Mouse (Mus musculus) cortical plate, adult 2 months (tissue): ENCODE results near the gene Naaladl2. TPM values are rescaled to one million over a fixed set of nuclear protein-coding genes. Genes with fewer than 3 reads are reported as not detected.

Source experiments
- H3K27ac ChIP-seq: fragments of 200-500 bp; 2 replicates; pipeline ENCODE4 v1.5.1; 2012; ENCODE audit warnings: low read length, control low read depth, inconsistent platforms; ENCODE audit not compliant: insufficient read depth
- H3K4me1 ChIP-seq: fragments of 200-500 bp; 2 replicates; pipeline ENCODE4 v1.6.1; 2011; ENCODE audit warnings: low read length; ENCODE audit not compliant: control insufficient read depth, insufficient read depth
- H3K4me3 ChIP-seq: fragments of 200-500 bp; 2 replicates; pipeline ENCODE4 v1.5.1; 2011; ENCODE audit warnings: mild to moderate bottlenecking, low read length, control low read depth; ENCODE audit not compliant: insufficient read depth
- CTCF ChIP-seq: fragments of 200-500 bp; IDR thresholded peaks from 2 replicates; pipeline ENCODE4 v1.5.1; 2011; ENCODE audit warnings: mild to moderate bottlenecking, control low read depth, low read length; ENCODE audit not compliant: insufficient read depth; ENCODE audit errors: extremely low read depth
- POLR2A ChIP-seq: fragments of 200-500 bp; IDR thresholded peaks from 2 replicates; pipeline ENCODE4 v1.6.1; 2011; ENCODE audit warnings: mild to moderate bottlenecking, low read length, control low read depth; ENCODE audit not compliant: insufficient read depth; ENCODE audit errors: extremely low read depth
- polyA plus RNA-seq: library from polyadenylated mRNA; depleted of rRNA; stranded (reverse); fragments of >200 nt; gene quantifications from 2 replicates; pipeline ENCODE4 v1.2.3, GENCODE M21; 2012

Gene Naaladl2
- polyA plus RNA-seq, 1 experiment: 1.0 TPM

DNA sequence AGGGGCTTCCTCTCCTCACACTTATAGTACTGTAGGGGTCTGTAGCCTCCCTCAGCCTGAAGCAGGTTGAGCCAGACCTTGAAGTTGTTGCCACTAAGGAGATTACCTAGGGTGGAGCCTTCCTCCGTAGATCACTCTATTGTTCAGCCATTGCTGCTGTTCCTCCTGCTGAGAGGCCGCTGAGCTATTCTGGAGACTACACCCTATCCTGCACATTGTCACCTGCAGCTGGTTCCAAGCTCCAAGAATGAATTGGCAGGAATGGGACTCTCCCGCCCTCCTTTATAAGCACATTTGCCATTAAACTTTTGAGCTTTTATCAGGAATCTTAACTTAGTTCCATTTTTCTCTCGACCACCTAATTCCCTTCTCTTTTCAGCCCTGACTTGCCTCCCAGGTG, 1064.3 kb downstream of the Naaladl2 start:
- Histone ChIP-seq H3K4me3 (no peak overlapping the region), H3K4me1 (no peaks in the 10 kb centered on the region), H3K27ac (no peak overlapping the region)
- no peak for TF ChIP-seq POLR2A
- no peak for TF ChIP-seq CTCF

DNA sequence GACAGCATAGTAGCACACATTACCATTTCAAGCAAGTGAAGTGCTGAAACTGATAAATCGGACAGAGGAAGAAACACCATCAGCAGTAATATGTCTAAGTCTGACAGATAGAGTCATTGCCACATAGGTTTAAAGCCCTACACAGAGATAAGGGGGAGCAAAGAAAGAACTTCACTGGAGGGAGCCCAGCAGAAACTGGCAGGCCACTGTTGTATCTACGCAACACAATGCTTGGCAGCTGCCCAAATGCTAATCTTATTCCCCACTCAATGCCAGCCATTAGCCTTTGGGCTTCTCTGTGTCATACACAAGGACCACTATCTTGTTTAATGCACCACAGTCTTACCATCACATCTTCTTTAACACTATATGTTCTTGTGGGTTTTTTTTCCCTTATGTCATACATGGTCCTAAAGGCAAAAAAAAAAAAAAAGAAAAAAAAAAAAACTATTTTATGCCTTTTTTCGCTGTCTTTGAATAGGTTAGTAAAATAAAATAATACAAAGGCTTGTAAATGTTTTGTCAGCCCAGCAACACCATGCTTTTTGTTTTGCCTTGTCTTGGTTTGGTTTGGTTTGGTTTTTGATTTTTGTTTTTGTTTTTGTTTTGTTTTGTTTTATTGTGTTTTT, 1072.8 kb downstream of the Naaladl2 start:
- H3K27ac ChIP-seq: no peak overlapping the region
- H3K4me1 ChIP-seq: no peaks in the 10 kb centered on the region
- TF ChIP-seq POLR2A: no peak
- no peak overlapping the region for H3K4me3 ChIP-seq

DNA sequence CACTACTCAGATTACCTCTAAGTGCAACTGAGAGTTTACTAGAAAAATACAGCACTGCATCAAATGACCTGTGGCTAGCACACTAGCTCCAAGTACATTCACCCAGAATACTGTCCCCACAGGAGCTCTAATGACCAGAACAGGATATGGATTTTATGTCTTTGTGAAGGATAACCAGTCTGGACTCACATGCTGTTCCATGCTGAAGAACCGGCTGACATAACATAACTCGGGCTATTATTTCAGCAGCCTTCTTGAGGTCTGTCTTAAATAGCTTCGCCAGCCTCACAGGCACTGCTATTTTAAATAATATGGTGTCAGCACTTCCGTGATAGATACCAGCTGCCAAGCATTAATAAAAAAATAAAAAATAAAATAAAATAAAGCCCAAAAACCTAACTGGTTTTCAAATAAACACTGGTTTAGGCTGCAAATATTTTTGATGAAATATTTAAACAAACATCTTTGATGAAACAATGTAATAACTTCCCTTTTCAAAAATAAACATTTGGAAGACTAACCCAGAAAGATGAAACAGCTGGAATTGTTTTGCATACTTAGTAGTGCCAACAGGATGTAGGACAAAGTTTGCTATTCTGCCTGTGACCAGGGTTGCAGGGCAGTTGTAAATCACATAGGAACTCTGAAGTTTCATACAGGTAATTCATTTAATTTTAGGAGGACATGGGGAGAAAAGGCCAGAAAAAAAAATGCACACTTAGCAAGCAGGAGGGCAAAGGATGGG, 1073.5 kb downstream of the Naaladl2 start:
- Histone ChIP-seq H3K27ac (no peak overlapping the region), H3K4me3 (no peak overlapping the region), H3K4me1 (no peaks in the 10 kb centered on the region)
- TF ChIP-seq CTCF (no peak), POLR2A (no peak)

DNA sequence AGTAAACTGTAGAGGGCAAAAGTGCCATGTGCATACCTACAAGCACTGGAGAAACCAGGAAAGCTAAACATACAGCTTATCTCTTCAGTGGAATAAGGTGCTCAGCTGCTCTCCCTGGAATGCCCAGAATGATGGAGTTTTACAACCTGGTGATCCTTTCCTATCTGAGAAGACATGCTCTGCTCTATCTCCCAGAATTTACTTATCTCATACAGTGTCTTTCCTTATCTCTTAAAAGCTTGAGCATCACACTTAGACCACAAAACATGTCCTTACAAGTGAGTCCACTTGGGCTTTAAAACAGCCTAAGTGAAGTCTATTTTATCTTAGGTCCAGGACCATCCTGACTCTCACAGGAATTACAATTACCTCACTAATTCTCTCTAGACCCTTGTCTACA, 1095.8 kb downstream of the Naaladl2 start:
- H3K4me3 ChIP-seq: no peak overlapping the region
- H3K27ac ChIP-seq: no peak overlapping the region
- TF ChIP-seq POLR2A (no peak), CTCF (no peak)
- no peaks in the 10 kb centered on the region for H3K4me1 ChIP-seq

DNA sequence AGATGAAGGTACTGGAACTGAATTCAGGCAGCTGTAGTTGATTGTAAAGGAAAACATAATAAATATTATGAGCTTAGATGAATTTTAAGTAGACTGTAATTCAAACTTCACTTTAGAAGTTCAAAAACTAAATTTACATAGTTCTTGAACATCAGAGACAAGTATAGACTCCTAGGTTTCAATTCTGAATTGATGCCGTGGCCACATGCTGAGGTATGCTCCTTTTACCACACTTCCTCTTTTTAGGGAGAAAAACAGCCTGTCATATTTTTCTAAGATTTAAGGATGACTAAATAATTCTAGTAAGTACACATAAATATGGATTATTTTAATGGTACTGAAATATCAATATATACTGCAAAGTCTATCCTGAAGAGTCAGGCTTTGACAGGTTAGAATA, 1142.3 kb downstream of the Naaladl2 start:
- no peaks in the 10 kb centered on the region for H3K4me1 ChIP-seq
- no peak overlapping the region for H3K4me3 ChIP-seq
- TF ChIP-seq POLR2A (no peak), CTCF (no peak)
- no peak overlapping the region for H3K27ac ChIP-seq

DNA sequence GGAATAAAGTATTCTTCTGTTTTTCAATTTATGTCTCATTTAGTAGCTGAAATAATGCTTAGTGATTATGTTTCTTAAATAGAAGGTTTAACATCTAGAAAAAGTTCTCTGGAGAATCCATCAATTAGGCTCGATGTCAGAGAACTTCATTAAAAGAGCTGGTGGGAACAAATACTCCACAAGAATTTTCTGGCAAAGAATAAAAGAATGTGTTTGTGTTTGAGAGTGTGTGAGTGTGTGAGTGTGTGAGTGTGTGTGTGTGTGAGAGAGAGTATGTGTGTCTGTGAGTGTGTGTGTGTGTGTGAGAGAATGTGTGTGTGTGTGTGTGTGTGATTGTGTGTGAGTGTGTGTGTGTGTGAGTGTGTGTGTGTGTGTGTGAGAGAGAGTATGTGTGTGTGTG, 1170.3 kb downstream of the Naaladl2 start:
- Histone ChIP-seq H3K4me1 (no peaks in the 10 kb centered on the region), H3K27ac (no peak overlapping the region), H3K4me3 (no peak overlapping the region)
- TF ChIP-seq POLR2A (no peak), CTCF (no peak)

DNA sequence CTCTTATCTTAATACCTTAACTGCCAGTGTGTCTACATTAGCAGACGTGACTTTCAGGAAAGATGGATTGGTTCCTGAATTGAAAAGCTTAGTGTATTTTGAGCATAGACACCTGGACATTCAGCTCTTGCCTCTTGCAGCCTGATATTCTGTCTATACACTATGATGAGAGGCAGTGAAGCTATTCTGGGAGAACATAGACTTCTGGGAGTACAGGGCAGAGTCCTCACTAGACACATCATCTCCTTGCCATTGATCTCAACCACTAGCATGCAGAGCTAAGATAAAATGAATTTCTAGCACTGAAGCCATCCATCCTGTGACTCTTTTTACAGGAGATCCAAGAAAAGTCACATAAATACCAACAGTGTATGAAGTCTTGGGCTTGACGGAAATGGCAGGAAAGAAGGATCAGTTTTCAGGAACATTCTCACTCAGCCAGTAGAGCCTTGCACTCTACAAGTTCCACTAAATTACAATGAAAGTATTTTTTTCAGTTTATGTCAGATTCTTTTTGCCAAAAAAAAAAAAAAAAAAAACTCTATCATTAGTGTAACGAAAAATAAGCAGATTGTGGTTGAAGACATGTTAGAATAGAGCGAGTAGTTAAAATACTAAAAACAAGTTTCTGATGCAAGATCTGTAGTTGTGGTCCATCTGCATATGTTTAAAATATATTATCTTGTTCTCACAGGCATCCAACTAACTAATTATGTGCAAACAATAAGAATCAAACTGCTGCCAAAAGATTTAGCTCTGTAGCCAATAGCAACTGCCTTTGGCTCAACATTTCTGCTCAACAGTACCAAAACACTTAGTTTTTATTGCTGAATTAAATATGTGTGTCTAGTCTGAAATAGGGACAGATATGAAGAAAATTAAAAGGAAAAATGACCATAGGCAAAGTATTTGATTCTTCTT, 1171.1 kb downstream of the Naaladl2 start:
- Histone ChIP-seq H3K4me1 (no peaks in the 10 kb centered on the region), H3K27ac (no peak overlapping the region), H3K4me3 (no peak overlapping the region)
- TF ChIP-seq CTCF: no peak
- TF ChIP-seq POLR2A: no peak

DNA sequence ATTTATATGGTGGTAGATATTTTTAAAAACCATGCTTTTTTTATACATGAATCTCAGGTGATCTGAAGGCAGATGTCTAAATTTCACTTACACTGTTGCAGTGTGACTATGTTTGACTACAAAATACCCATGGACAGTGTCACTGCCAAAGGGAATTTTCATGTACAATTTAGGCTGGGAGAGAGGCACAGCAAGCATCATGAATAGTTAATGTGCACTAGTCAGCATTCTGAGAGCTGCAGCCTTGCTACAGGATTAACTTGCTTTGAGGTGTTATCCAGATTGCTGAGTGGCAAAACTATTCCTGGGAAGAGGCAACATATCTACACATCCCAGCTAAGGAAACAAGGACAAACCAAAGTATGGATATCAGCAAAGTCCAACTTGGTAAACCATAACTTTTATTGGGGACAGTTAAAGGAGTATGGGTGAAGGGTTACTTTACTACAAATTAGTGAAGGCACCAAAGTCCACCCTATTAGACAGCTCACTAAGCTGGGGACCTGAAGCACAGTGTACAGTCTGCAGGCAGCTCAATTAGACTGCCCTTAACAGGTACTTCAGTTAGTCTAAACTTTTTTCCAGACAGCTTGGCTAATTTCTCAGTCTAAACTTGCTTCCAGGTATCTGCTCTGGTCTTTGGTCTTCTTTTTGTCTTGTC, 1181.0 kb downstream of the Naaladl2 start:
- Histone ChIP-seq H3K4me1 (no peaks in the 10 kb centered on the region), H3K4me3 (no peak overlapping the region), H3K27ac (no peak overlapping the region)
- no peak for TF ChIP-seq CTCF
- no peak for TF ChIP-seq POLR2A

DNA sequence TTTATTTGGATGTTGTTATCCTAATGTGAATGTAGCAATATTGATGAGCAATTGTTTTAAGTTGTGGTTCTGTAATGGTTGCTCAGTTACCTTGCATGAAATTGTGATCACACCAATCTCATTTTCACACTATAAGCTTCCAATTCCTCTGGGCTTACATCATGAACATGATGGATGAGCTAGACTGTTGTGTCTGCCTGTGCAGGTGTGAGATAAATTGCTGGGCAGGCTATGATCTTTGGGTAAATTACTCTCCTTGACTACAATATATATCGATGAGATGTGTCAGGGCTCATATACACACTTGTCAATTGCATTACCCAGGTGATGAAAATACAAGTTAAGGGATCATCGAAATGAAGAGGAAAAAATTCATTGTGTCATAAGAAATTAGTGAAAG, 1197.9 kb downstream of the Naaladl2 start:
- Histone ChIP-seq H3K4me1 (no peaks in the 10 kb centered on the region), H3K27ac (no peak overlapping the region), H3K4me3 (no peak overlapping the region)
- TF ChIP-seq CTCF (no peak), POLR2A (no peak)

DNA sequence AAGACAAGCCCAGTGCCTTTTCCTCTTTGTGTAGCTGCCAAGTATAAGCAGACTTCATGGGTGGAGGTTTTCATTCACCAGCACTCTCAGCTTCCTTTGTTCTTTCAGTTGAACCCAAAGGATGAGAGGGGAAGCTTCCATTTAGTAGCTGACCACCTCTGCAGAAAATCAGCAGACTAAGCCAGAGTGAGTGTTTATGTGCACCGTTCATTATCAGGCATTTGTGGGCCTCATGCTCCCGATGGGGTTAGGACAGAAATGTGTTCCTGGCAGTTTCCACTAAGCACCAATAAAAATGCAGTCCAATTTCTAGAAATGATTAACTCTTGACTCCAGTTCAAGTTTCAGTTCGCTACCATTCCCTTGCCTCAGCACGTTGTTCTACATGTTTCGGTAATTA, 1206.8 kb downstream of the Naaladl2 start:
- Histone ChIP-seq H3K27ac (no peak overlapping the region), H3K4me1 (no peaks in the 10 kb centered on the region), H3K4me3 (no peak overlapping the region)
- TF ChIP-seq POLR2A (no peak), CTCF (no peak)
